Mouse (Mus musculus) heart, embryonic 14.5 days (tissue): ENCODE results near the gene Adk. TPM values are rescaled to one million over a fixed set of nuclear protein-coding genes. Genes with fewer than 3 reads are reported as not detected.

Experiments
- ATAC-seq: fragments of 200-750 bp; cut with Nextera tagmentation; 2 replicates; pipeline ENCODE4 v1.8.0; 2017; ENCODE audit warnings: low read depth, moderate TSS enrichment; ENCODE audit not compliant: insufficient number of reproducible peaks, insufficient read depth, low FRiP score
- H3K27ac ChIP-seq, 2 experiments: fragments of 200-500 bp in 1 of 2; fragments of 300-500 bp in 1 of 2; sonication (generic) in 1 of 2; replicated peaks in 1 of 2; 2 replicates each; pipeline ENCODE4 v1.5.1; 2012 to 2014; ENCODE audit warnings: low read depth in 2 of 2, low read length in 2 of 2, control low read depth in 1 of 2, mild to moderate bottlenecking in 1 of 2, mixed read lengths in 1 of 2; ENCODE audit not compliant: control insufficient read depth in 1 of 2, insufficient read depth in 1 of 2
- H3K27me3 ChIP-seq: fragments of 300-500 bp; sonication (generic); 2 replicates; pipeline ENCODE4 v1.6.1; 2014; ENCODE audit warnings: mild to moderate bottlenecking, low read length, control low read depth; ENCODE audit not compliant: control insufficient read depth, insufficient read depth
- H3K36me3 ChIP-seq: fragments of 300-500 bp; sonication (generic); 2 replicates; pipeline ENCODE4 v1.6.1; 2014; ENCODE audit warnings: mild to moderate bottlenecking, control low read depth, low read length, mixed read lengths; ENCODE audit not compliant: control insufficient read depth, insufficient read depth
- H3K4me1 ChIP-seq, 2 experiments: fragments of 200-500 bp in 1 of 2; fragments of 300-500 bp in 1 of 2; sonication (generic) in 1 of 2; 2 replicates each; pipeline ENCODE4 v1.6.1; 2012 to 2014; ENCODE audit warnings: low read length in 2 of 2, control low read depth in 1 of 2, mixed read lengths in 1 of 2; ENCODE audit not compliant: control insufficient read depth in 2 of 2, insufficient read depth in 2 of 2
- H3K4me2 ChIP-seq: fragments of 300-500 bp; sonication (generic); 2 replicates; pipeline ENCODE4 v1.6.1; 2014; ENCODE audit warnings: mild to moderate bottlenecking, low read length
- H3K4me3 ChIP-seq, 2 experiments: fragments of 200-500 bp in 1 of 2; fragments of 300-500 bp in 1 of 2; sonication (generic) in 1 of 2; 2 replicates each; pipeline ENCODE4 v1.5.1; 2012 to 2014; ENCODE audit warnings: low read length in 2 of 2, mild to moderate bottlenecking in 2 of 2, control low read depth in 1 of 2, low read depth in 1 of 2, moderate library complexity in 1 of 2; ENCODE audit not compliant: control insufficient read depth in 1 of 2, insufficient read depth in 1 of 2
- H3K9ac ChIP-seq: fragments of 300-500 bp; sonication (generic); 2 replicates; pipeline ENCODE4 v1.6.1; 2014; ENCODE audit warnings: mild to moderate bottlenecking, low read length
- H3K9me3 ChIP-seq: fragments of 300-500 bp; sonication (generic); 2 replicates; pipeline ENCODE4 v1.6.1; 2016; ENCODE audit warnings: low read length, control low read depth; ENCODE audit not compliant: control insufficient read depth
- WGBS: fragments of 180-500 bp; shearing (Covaris S2); extraction: QIAGEN DNeasy Blood & Tissue Kit; methylation state at CpG from one replicate; pipeline ENCODE4 v1.1.7; 2014; 5-methylcytosine and 5-hydroxymethylcytosine counted together
- polyA plus RNA-seq: library from polyadenylated mRNA; unstranded; fragments of >200 nt; fragmentation: Nextera tagmentation; extraction: Ambion mirVana; gene quantifications from 2 replicates; pipeline ENCODE4 v1.2.1, GENCODE M21; 2014

The Adk gene
- polyA plus RNA-seq, 1 experiment from 2014 or later: 250 TPM

DNA sequence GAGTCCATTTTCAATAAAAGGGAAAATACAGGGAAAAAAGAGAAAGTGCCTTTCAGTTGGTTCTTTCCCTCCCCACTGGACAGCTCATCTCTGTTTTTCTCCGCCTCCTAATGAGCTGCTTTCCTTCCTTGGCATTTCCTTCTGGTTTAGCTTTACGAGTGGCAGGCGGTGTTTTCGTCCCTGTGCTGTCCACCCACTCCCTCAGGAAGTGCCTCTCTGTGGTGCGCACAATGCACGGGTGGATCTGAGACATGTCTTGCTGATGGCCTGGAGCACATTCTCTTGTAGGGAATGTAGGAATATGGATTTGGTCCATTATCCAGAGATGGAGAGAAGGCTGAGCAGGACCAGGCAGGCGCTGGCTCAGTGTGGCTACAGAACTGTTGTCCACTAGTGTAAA, 47.0 kb downstream of the Adk start:
- 58% methylated on average over 7 of the region's 7 CpGs for WGBS
- H3K4me2 ChIP-seq: no peak overlapping the region
- no peaks in the 10 kb centered on the region for H3K36me3 ChIP-seq
- peaks cover 5 to 39% of the 10 kb centered on the region in 2 experiments for H3K4me1 ChIP-seq
- H3K9me3 ChIP-seq: no peaks in the 10 kb centered on the region
- H3K4me3 ChIP-seq: no peak overlapping the region
- no peak for ATAC-seq
- no peak overlapping the region for H3K9ac ChIP-seq
- H3K27me3 ChIP-seq: no peaks in the 10 kb centered on the region
- no peak overlapping the region for H3K27ac ChIP-seq

- H3K27ac ChIP-seq: peak overlapping the region in 1 of 2 experiments; percentile 46; a peak in 2 of 4 replicates
Observed at GRCm38 (mm10) chr14:21100876-21101275, 48.5 kb downstream of the Adk start.

DNA sequence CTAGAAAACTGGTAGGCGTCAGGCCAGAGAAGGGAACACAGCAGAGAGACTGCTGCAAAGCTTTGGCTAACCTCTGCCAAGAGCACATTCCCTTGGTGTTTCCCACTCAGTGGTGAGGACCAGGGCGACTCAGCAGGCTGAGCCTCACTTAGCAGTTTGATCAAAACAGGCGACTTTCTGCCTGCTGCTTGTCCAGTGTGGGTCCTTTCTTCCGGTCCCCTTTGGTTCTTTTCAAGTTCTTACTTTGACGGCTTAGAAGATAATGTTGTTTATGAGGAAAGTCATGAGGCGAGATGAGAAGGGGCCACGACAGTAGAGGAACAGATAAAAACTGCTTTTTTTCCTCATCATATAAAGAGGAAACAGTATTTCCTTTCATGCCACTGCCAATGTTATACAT, 49.2 kb downstream of the Adk start:
- Histone ChIP-seq H3K36me3 (0 out of 2 replicates have a peak, but pooled peaks cover 2% of the 10 kb centered on the region), H3K27me3 (no peaks in the 10 kb centered on the region), H3K9ac (no peak overlapping the region), H3K27ac (peak overlapping the region; percentile 46 to 64; a peak in 3 of 4 replicates), H3K4me1 (peaks cover 5 to 34% of the 10 kb centered on the region in 2 experiments; a peak in 3 of 4 replicates), H3K9me3 (no peaks in the 10 kb centered on the region), H3K4me2 (no peak overlapping the region), H3K4me3 (no peak overlapping the region)
- no peak for ATAC-seq
- WGBS: 30% methylated on average over 7 of the region's 7 CpGs

More at GRCm38 (mm10) chr14:21100876-21101275, 48.5 kb downstream of the Adk start:
- no peak for ATAC-seq
- H3K9ac ChIP-seq: no peak overlapping the region
- peaks cover 5 to 34% of the 10 kb centered on the region in 2 experiments; a peak in 3 of 4 replicates for H3K4me1 ChIP-seq
- H3K9me3 ChIP-seq: no peaks in the 10 kb centered on the region
- 58% methylated on average over 2 of the region's 2 CpGs for WGBS
- H3K4me2 ChIP-seq: no peak overlapping the region
- no peaks in the 10 kb centered on the region for H3K36me3 ChIP-seq
- H3K27me3 ChIP-seq: no peaks in the 10 kb centered on the region
- no peak overlapping the region for H3K4me3 ChIP-seq

GRCm38 (mm10) chr14:21102666-21103203, 50.4 kb downstream of the Adk start:
- 0 out of 2 replicates have a peak, but pooled peaks cover 4% of the 10 kb centered on the region for H3K36me3 ChIP-seq
- no peak overlapping the region for H3K4me3 ChIP-seq
- no peak overlapping the region for H3K27ac ChIP-seq
- WGBS: 65% methylated on average over 4 of the region's 4 CpGs
- no peak overlapping the region for H3K4me2 ChIP-seq
- H3K4me1 ChIP-seq: peaks cover 3 to 34% of the 10 kb centered on the region in 2 experiments; a peak in 3 of 4 replicates
- H3K27me3 ChIP-seq: no peaks in the 10 kb centered on the region
- no peaks in the 10 kb centered on the region for H3K9me3 ChIP-seq
- H3K9ac ChIP-seq: no peak overlapping the region
- no peak for ATAC-seq

- no peak overlapping the region for H3K4me2 ChIP-seq
- H3K9ac ChIP-seq: no peak overlapping the region
- H3K4me3 ChIP-seq: no peak overlapping the region
- no peaks in the 10 kb centered on the region for H3K27me3 ChIP-seq
- 0 out of 2 replicates have a peak, but pooled peaks cover 4% of the 10 kb centered on the region for H3K36me3 ChIP-seq
- H3K9me3 ChIP-seq: no peaks in the 10 kb centered on the region
- peaks cover 3 to 24% of the 10 kb centered on the region in 2 experiments; a peak in 3 of 4 replicates for H3K4me1 ChIP-seq
- no peak overlapping the region for H3K27ac ChIP-seq
- ATAC-seq: no peak
Observed at GRCm38 (mm10) chr14:21105049-21105448, 52.7 kb downstream of the Adk start.

DNA sequence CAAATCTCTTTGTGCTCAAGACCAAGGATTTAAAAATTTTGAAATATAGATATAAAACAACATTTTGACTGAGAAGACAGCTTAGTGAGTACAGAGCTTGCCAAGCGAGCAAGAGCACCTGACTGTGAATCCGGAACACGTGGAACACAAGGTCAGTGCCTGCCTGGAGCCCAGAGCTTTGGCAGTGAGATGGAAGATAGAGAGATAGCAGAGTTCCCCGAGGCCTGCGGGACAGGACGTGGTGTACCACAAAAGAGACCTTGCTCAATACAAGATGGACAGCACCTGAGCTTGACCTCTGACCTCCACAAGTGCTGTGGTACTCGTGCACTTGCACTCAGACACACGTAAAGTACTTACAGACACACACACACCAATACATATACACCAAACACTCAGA, 54.2 kb downstream of the Adk start:
- H3K27me3 ChIP-seq: no peaks in the 10 kb centered on the region
- H3K9me3 ChIP-seq: no peaks in the 10 kb centered on the region
- no peak overlapping the region for H3K4me2 ChIP-seq
- H3K4me3 ChIP-seq: no peak overlapping the region
- ATAC-seq: no peak
- H3K27ac ChIP-seq: no peak overlapping the region
- 77% methylated on average over 8 of the region's 8 CpGs for WGBS
- H3K36me3 ChIP-seq: 0 out of 2 replicates have a peak, but pooled peaks cover 4% of the 10 kb centered on the region
- H3K9ac ChIP-seq: no peak overlapping the region
- peaks cover under 1 to 9% of the 10 kb centered on the region in 2 experiments; a peak in 3 of 4 replicates for H3K4me1 ChIP-seq

GRCm38 (mm10) chr14:21107551-21107950, 55.2 kb downstream of the Adk start:
- H3K4me1 ChIP-seq: peaks cover 0 to 3% of the 10 kb centered on the region in 2 experiments; a peak in 1 of 4 replicates
- 0 out of 2 replicates have a peak, but pooled peaks cover 4% of the 10 kb centered on the region for H3K36me3 ChIP-seq
- H3K9me3 ChIP-seq: no peaks in the 10 kb centered on the region
- no peak overlapping the region for H3K4me2 ChIP-seq
- 80% methylated on average over 3 of the region's 3 CpGs for WGBS
- no peak overlapping the region for H3K27ac ChIP-seq
- no peak overlapping the region for H3K9ac ChIP-seq
- H3K4me3 ChIP-seq: no peak overlapping the region
- ATAC-seq: no peak
- no peaks in the 10 kb centered on the region for H3K27me3 ChIP-seq

DNA sequence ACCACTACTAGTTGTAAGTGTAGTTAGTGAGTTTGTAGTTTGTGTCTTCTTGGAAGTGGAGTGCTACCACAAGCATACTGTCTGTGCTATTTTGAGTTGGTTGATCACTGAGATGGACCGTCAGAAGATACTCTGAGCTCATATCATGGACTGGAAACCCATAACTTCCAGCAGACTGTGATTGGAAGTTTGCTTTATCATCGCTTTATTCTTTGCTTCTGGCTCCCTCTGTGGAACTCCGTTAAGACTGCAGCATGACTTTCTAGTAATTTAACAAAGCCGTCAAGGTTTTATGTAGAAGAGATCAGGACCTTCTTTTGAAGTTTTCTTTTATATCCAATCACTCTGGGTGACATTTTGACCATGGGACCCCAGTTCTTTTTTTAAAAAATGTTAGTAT, 58.1 kb downstream of the Adk start:
- H3K4me1 ChIP-seq: no peaks in the 10 kb centered on the region
- H3K4me3 ChIP-seq: no peak overlapping the region
- ATAC-seq: no peak
- H3K4me2 ChIP-seq: no peak overlapping the region
- H3K9ac ChIP-seq: no peak overlapping the region
- 59% methylated on average over 4 of the region's 4 CpGs for WGBS
- no peak overlapping the region for H3K27ac ChIP-seq
- H3K27me3 ChIP-seq: no peaks in the 10 kb centered on the region
- H3K36me3 ChIP-seq: 0 out of 2 replicates have a peak, but pooled peaks cover 4% of the 10 kb centered on the region
- H3K9me3 ChIP-seq: no peaks in the 10 kb centered on the region
